Mouse (Mus musculus): Measurements from ENCODE around the gene Ski. TPM values are rescaled to one million over a fixed set of nuclear protein-coding genes. Genes with fewer than 3 reads are reported as not detected.

The Ski gene
- polyA plus RNA-seq, 2 experiments: 2.4 to 4.5 TPM

- Histone ChIP-seq H3K4me3 (ENCODE audit: insufficient read depth in 1 of 2, low read depth in 2 of 2, low read length in 2 of 2) (no peak overlapping the region), H3K4me1 (replicated peaks; ENCODE audit: control insufficient read depth in 2 of 2, insufficient read depth in 2 of 2, low read length in 1 of 2) (peaks cover 0 to 42% of the 10 kb centered on the region in 2 experiments; a peak in 3 of 4 replicates), H3K27me3 (ENCODE audit: control insufficient read depth, insufficient read depth, low read length) (no peaks in the 10 kb centered on the region), H3K9ac (replicated peaks) (no peak overlapping the region), H3K36me3 (replicated peaks; ENCODE audit: control insufficient read depth, insufficient read depth, low read depth) (no peaks in the 10 kb centered on the region), H3K4me2 (ENCODE audit: low read depth) (no peak overlapping the region), H3K9me3 (ENCODE audit: control insufficient read depth, low read length) (no peaks in the 10 kb centered on the region), H3K27ac (no peak overlapping the region)
- 60% methylated on average over 9 of the region's 9 CpGs for WGBS (ENCODE audit: insufficient replicate concordance)
- TF ChIP-seq EP300 (IDR thresholded peaks at IDR 0.05; ENCODE audit: low read depth): no peak
- TF ChIP-seq CTCF (IDR thresholded peaks at IDR 0.05; ENCODE audit: low read depth): peak; percentile 14; the same call in 1 of the 2 replicates
- no peak for DNase-seq (ENCODE audit: low read depth in 3 of 3, low spot score in 3 of 3)
- ATAC-seq (ENCODE audit: insufficient read depth): no peak
These were observed 9.2 kb downstream of the Ski start for GRCm38 (mm10) chr4:155213052-155213751.

DNA sequence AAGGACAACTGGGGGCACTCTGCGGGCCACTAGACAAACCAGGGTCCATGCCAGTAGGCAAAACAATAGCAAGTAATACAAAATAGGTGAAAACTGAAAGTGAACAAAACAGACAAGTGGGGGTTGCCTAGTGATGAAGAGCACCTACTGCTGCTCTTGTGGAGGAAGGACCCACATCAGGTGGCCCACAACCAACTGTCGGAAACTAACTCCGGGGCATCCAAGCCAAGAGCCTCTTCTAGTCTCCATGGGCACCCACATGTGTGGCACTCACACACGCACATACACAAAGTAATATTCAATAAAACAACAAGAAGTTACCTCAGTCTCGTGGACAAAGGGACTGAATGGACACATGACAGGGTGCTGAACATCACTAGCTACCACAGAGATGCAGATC lies 12.9 kb downstream of the Ski start:
- DNase-seq (ENCODE audit: low read depth in 3 of 3, low spot score in 3 of 3): no peak
- ATAC-seq (ENCODE audit: insufficient read depth): no peak

DNA sequence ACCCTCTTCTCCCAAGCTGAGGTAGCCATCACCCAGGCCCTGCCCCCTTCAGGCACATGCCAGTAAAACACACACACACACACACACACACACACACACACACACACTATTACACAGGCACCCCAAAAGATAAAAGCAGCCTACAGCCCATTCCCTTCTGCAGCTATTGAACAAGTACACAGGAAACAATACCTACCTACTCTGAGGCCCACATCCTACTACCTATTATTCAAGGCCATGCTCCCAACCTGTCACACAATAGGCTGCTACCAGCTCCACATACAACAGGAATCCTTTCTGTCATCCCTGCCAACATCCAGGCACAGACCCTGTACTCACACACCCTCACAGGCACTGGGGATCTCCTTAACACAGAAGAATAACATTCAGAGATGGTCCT lies 13.3 kb downstream of the Ski start:
- H3K4me3 ChIP-seq (ENCODE audit: insufficient read depth in 1 of 2, low read depth in 2 of 2, low read length in 2 of 2): no peak overlapping the region
- H3K4me1 ChIP-seq (replicated peaks; ENCODE audit: control insufficient read depth in 2 of 2, insufficient read depth in 2 of 2, low read length in 1 of 2): peaks cover 0 to 35% of the 10 kb centered on the region in 2 experiments; a peak in 2 of 4 replicates
- no peak for ATAC-seq (ENCODE audit: insufficient read depth)
- H3K27me3 ChIP-seq (ENCODE audit: control insufficient read depth, insufficient read depth, low read length): no peaks in the 10 kb centered on the region
- DNase-seq (ENCODE audit: low read depth in 3 of 3, low spot score in 3 of 3): no peak
- H3K9me3 ChIP-seq (ENCODE audit: control insufficient read depth, low read length): no peaks in the 10 kb centered on the region
- H3K9ac ChIP-seq (replicated peaks): no peak overlapping the region
- H3K4me2 ChIP-seq (ENCODE audit: low read depth): no peak overlapping the region
- no peak for TF ChIP-seq CTCF (IDR thresholded peaks at IDR 0.05; ENCODE audit: low read depth)
- no peak for TF ChIP-seq EP300 (IDR thresholded peaks at IDR 0.05; ENCODE audit: low read depth)
- no peak overlapping the region for H3K27ac ChIP-seq
- no peaks in the 10 kb centered on the region for H3K36me3 ChIP-seq (replicated peaks; ENCODE audit: control insufficient read depth, insufficient read depth, low read depth)

More for the DNA sequence above, 12.9 kb downstream of the Ski start:
- 78% methylated on average over 5 of the region's 5 CpGs for WGBS (ENCODE audit: insufficient replicate concordance)
- H3K27ac ChIP-seq: no peak overlapping the region
- no peak overlapping the region for H3K4me3 ChIP-seq (ENCODE audit: insufficient read depth in 1 of 2, low read depth in 2 of 2, low read length in 2 of 2)
- TF ChIP-seq CTCF (IDR thresholded peaks at IDR 0.05; ENCODE audit: low read depth) (no peak), EP300 (IDR thresholded peaks at IDR 0.05; ENCODE audit: low read depth) (no peak)
- no peak overlapping the region for H3K4me2 ChIP-seq (ENCODE audit: low read depth)
- H3K9ac ChIP-seq (replicated peaks): no peak overlapping the region
- H3K27me3 ChIP-seq (ENCODE audit: control insufficient read depth, insufficient read depth, low read length): no peaks in the 10 kb centered on the region
- H3K9me3 ChIP-seq (ENCODE audit: control insufficient read depth, low read length): no peaks in the 10 kb centered on the region
- peaks cover 0 to 39% of the 10 kb centered on the region in 2 experiments; a peak in 2 of 4 replicates for H3K4me1 ChIP-seq (replicated peaks; ENCODE audit: control insufficient read depth in 2 of 2, insufficient read depth in 2 of 2, low read length in 1 of 2)
- no peaks in the 10 kb centered on the region for H3K36me3 ChIP-seq (replicated peaks; ENCODE audit: control insufficient read depth, insufficient read depth, low read depth)

- DNase-seq (ENCODE audit: low read depth in 3 of 3, low spot score in 3 of 3) (no peak), ATAC-seq (ENCODE audit: insufficient read depth) (no peak)
- 65% methylated on average over 7 of the region's 7 CpGs for WGBS (ENCODE audit: insufficient replicate concordance)
- no peak overlapping the region for H3K27ac ChIP-seq
- no peak overlapping the region for H3K9ac ChIP-seq (replicated peaks)
- H3K36me3 ChIP-seq (replicated peaks; ENCODE audit: control insufficient read depth, insufficient read depth, low read depth): no peaks in the 10 kb centered on the region
- H3K9me3 ChIP-seq (ENCODE audit: control insufficient read depth, low read length): no peaks in the 10 kb centered on the region
- no peaks in the 10 kb centered on the region for H3K27me3 ChIP-seq (ENCODE audit: control insufficient read depth, insufficient read depth, low read length)
- TF ChIP-seq EP300 (IDR thresholded peaks at IDR 0.05; ENCODE audit: low read depth) (no peak), CTCF (IDR thresholded peaks at IDR 0.05; ENCODE audit: low read depth) (no peak)
- no peak overlapping the region for H3K4me2 ChIP-seq (ENCODE audit: low read depth)
- H3K4me3 ChIP-seq (ENCODE audit: insufficient read depth in 1 of 2, low read depth in 2 of 2, low read length in 2 of 2): no peak overlapping the region
- H3K4me1 ChIP-seq (replicated peaks; ENCODE audit: control insufficient read depth in 2 of 2, insufficient read depth in 2 of 2, low read length in 1 of 2): peaks cover 0 to 32% of the 10 kb centered on the region in 2 experiments; a peak in 2 of 4 replicates
These were observed 13.8 kb downstream of the Ski start for GRCm38 (mm10) chr4:155208613-155209012.

DNA sequence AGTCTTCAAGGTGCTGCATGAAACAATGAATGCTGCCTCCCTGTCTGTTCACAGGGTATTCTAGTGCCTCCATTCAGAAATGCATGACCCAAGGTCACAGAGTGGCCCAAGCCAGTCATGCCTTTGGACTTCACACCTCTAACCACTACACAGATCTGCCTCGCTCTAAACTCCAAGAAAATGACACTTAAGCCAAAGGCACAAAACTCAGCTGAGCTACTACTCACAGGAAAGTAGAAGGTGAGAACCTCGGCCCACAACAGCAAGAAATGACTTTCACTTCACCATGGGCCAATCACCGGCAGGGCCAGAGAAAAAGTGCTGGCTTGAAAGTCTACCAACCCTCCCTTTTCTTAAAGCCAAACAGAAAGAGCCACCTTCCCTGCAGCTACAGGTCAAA lies 14.6 kb downstream of the Ski start:
- ATAC-seq (ENCODE audit: insufficient read depth) (no peak), DNase-seq (ENCODE audit: low read depth in 3 of 3, low spot score in 3 of 3) (no peak)
- Histone ChIP-seq H3K36me3 (replicated peaks; ENCODE audit: control insufficient read depth, insufficient read depth, low read depth) (no peaks in the 10 kb centered on the region), H3K27me3 (ENCODE audit: control insufficient read depth, insufficient read depth, low read length) (no peaks in the 10 kb centered on the region), H3K4me2 (ENCODE audit: low read depth) (no peak overlapping the region), H3K4me1 (replicated peaks; ENCODE audit: control insufficient read depth in 2 of 2, insufficient read depth in 2 of 2, low read length in 1 of 2) (peaks cover 0 to 34% of the 10 kb centered on the region in 2 experiments; a peak in 2 of 4 replicates), H3K9me3 (ENCODE audit: control insufficient read depth, low read length) (no peaks in the 10 kb centered on the region), H3K4me3 (ENCODE audit: insufficient read depth in 1 of 2, low read depth in 2 of 2, low read length in 2 of 2) (no peak overlapping the region), H3K27ac (no peak overlapping the region), H3K9ac (replicated peaks) (no peak overlapping the region)
- 54% methylated on average over 3 of the region's 3 CpGs for WGBS (ENCODE audit: insufficient replicate concordance)
- no peak for TF ChIP-seq EP300 (IDR thresholded peaks at IDR 0.05; ENCODE audit: low read depth)
- TF ChIP-seq CTCF (IDR thresholded peaks at IDR 0.05; ENCODE audit: low read depth): no peak

All from liver, embryonic 14.5 days (tissue).